Mouse (Mus musculus): ENCODE measurements at regions not wholly inside any gene's neighbourhood (a gene's known extent, or its start where the extent isn't known, plus 50 kb on each side); places are given as distances from the start of the nearest gene placed in this dataset.

- DNase-seq = no peak
Measured at GRCm38 (mm10) chr1:38739018-38739417, 74.3 kb upstream of the Aff3 start.

- no peak for DNase-seq
Measured at GRCm38 (mm10) chr1:38735768-38736167, 71.0 kb upstream of the Aff3 start.

- DNase-seq = no peak
Measured at GRCm38 (mm10) chr1:38733201-38733600, 68.4 kb upstream of the Aff3 start.

- peak; percentile 63 for DNase-seq
Measured at GRCm38 (mm10) chr1:38729977-38730782, 65.4 kb upstream of the Aff3 start.

GRCm38 (mm10) chr1:38725805-38726204, 61.0 kb upstream of the Aff3 start:
- no peak for DNase-seq

GRCm38 (mm10) chr1:38724631-38725030, 59.9 kb upstream of the Aff3 start:
- no peak for DNase-seq

- DNase-seq = no peak
Measured at GRCm38 (mm10) chr1:38722155-38722554, 57.4 kb upstream of the Aff3 start.

- no peak for DNase-seq
Measured at GRCm38 (mm10) chr1:38720287-38720686, 55.5 kb upstream of the Aff3 start.

GRCm38 (mm10) chr1:38715621-38716020, 50.9 kb upstream of the Aff3 start:
- DNase-seq = no peak
